Mouse (Mus musculus): ENCODE data around the gene Hmces. TPM values are rescaled to one million over a fixed set of nuclear protein-coding genes. Genes with fewer than 3 reads are reported as not detected.
A peak's percentile ranks its signal among the peaks of the same experiment; 100 is the strongest.
"Not testable (repeated sequence)": the region's sequence is repeated elsewhere in the genome, so short reads cannot be mapped to it uniquely, and the experiment has no call there.

Hmces gene
- polyA plus RNA-seq, 1 experiment from 2014 or later, result 40.3 TPM

DNA sequence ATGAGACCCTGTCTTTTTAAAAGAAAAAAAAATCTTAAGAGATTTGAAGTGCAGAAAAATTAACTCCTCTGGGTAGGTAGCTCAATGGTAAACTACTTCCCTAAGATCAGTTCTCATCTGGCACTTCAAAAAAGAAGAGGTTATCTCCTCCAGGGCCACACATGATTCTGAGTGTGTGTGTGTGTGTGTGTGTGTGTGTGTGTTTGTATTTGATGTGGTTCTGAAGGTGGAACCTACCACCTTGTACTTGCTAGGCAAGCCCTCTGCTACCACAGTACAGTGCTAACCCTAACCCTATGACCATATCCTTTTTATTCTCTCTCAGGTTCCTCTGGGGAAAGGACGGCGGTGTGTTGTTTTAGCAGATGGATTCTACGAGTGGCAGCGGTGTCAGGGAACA is 7.5 kb downstream of the Hmces start:
- 96% methylated on average over 4 of the region's 4 CpGs for WGBS
- Histone ChIP-seq H3K4me3 (replicated peaks) (no peak overlapping the region), H3K36me3 (peaks cover 81% of the 10 kb centered on the region), H3K9ac (replicated peaks) (no peak overlapping the region), H3K4me2 (replicated peaks) (no peak overlapping the region), H3K4me1 (replicated peaks) (no peaks in the 10 kb centered on the region; the same call in 1 of the 2 replicates), H3K9me3 (no peaks in the 10 kb centered on the region), H3K27ac (no peak overlapping the region), H3K27me3 (no peaks in the 10 kb centered on the region)
- ATAC-seq, result no peak

DNA sequence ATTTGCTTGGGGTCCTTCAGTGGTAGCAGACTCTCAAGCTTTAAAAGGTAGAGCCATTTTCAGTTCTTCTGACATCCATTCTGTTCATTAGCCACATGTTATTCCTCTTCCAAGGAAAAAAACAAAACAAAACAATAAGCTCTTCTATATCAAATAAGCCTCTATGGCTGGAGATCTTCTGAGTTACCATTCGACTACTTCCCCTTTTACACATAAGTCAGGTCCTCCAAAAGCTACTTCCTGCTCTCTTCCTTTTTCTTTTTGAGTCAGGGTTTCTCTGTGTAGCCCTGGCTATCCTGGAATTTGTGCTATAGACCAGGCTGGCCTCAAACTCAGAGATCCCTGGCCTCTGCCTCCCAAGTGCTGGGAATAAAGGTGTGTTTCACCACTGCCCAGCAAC is 9.9 kb downstream of the Hmces start:
- no peak for ATAC-seq
- Histone ChIP-seq H3K9me3 (no peaks in the 10 kb centered on the region), H3K4me2 (replicated peaks) (no peak overlapping the region), H3K9ac (replicated peaks) (no peak overlapping the region), H3K4me3 (replicated peaks) (no peak overlapping the region), H3K4me1 (replicated peaks) (no peaks in the 10 kb centered on the region), H3K27me3 (no peaks in the 10 kb centered on the region), H3K36me3 (peaks cover 70% of the 10 kb centered on the region), H3K27ac (no peak overlapping the region)
- 88% methylated on average over 1 of the region's 1 CpGs for WGBS

GRCm38 (mm10) chr6:87935037-87935436 is 21.3 kb downstream of the Hmces start:
- no peak for ATAC-seq
- peaks cover 6% of the 10 kb centered on the region for H3K4me1 ChIP-seq (replicated peaks)
- peaks cover 58% of the 10 kb centered on the region for H3K36me3 ChIP-seq
- H3K27ac ChIP-seq, result no peak overlapping the region
- no peaks in the 10 kb centered on the region for H3K9me3 ChIP-seq
- WGBS, result 89% methylated on average over 5 of the region's 5 CpGs
- H3K27me3 ChIP-seq, result no peaks in the 10 kb centered on the region
- H3K4me2 ChIP-seq (replicated peaks), result no peak overlapping the region
- H3K4me3 ChIP-seq (replicated peaks), result no peak overlapping the region
- H3K9ac ChIP-seq (replicated peaks), result no peak overlapping the region

- Histone ChIP-seq H3K36me3 (peaks cover 44% of the 10 kb centered on the region), H3K9me3 (no peaks in the 10 kb centered on the region), H3K4me2 (replicated peaks) (peak overlapping the region; percentile 29; the same call in 1 of the 2 replicates), H3K27me3 (no peaks in the 10 kb centered on the region), H3K4me3 (replicated peaks) (no peak overlapping the region), H3K27ac (peak overlapping the region; percentile 58; the same call in 1 of the 2 replicates), H3K9ac (replicated peaks) (0 out of 2 replicates have a peak overlapping the region, but pooled peaks have one; percentile 33), H3K4me1 (replicated peaks) (peaks cover 6% of the 10 kb centered on the region)
- 31% methylated on average over 19 of the region's 19 CpGs for WGBS
- peak; percentile 98 for ATAC-seq
Observed at GRCm38 (mm10) chr6:87937178-87937788, 23.5 kb downstream of the Hmces start.

GRCm38 (mm10) chr6:87938941-87939340 is 25.2 kb downstream of the Hmces start:
- no peak for ATAC-seq
- no peak overlapping the region for H3K4me3 ChIP-seq (replicated peaks)
- peaks cover 30% of the 10 kb centered on the region for H3K36me3 ChIP-seq
- WGBS, result 89% methylated on average over 3 of the region's 3 CpGs
- H3K9ac ChIP-seq (replicated peaks), result no peak overlapping the region
- no peak overlapping the region for H3K27ac ChIP-seq
- H3K4me1 ChIP-seq (replicated peaks), result peaks cover 6% of the 10 kb centered on the region
- no peaks in the 10 kb centered on the region for H3K9me3 ChIP-seq
- H3K4me2 ChIP-seq (replicated peaks), result no peak overlapping the region
- H3K27me3 ChIP-seq, result no peaks in the 10 kb centered on the region

- ATAC-seq, result no peak
- Histone ChIP-seq H3K4me3 (replicated peaks) (no peak overlapping the region), H3K4me1 (replicated peaks) (peaks cover 5% of the 10 kb centered on the region), H3K9ac (replicated peaks) (no peak overlapping the region), H3K27me3 (no peaks in the 10 kb centered on the region), H3K27ac (no peak overlapping the region), H3K36me3 (0 out of 2 replicates have a peak, but pooled peaks cover 4% of the 10 kb centered on the region), H3K4me2 (replicated peaks) (no peak overlapping the region), H3K9me3 (0 out of 2 replicates have a peak, but pooled peaks cover 2% of the 10 kb centered on the region)
- WGBS, result 86% methylated on average over 7 of the region's 7 CpGs
Observed at GRCm38 (mm10) chr6:87942179-87942578, 28.4 kb downstream of the Hmces start.

- not testable (repeated sequence) for H3K4me1 ChIP-seq (replicated peaks); ATAC-seq; H3K27me3 ChIP-seq; H3K36me3 ChIP-seq; H3K27ac ChIP-seq; H3K4me2 ChIP-seq (replicated peaks); H3K4me3 ChIP-seq (replicated peaks); H3K9ac ChIP-seq (replicated peaks)
- WGBS, result 66% methylated on average over 4 of the region's 4 CpGs
- peaks cover 16% of the 10 kb centered on the region for H3K9me3 ChIP-seq
Observed at GRCm38 (mm10) chr6:87962457-87962856, 48.7 kb downstream of the Hmces start.

DNA sequence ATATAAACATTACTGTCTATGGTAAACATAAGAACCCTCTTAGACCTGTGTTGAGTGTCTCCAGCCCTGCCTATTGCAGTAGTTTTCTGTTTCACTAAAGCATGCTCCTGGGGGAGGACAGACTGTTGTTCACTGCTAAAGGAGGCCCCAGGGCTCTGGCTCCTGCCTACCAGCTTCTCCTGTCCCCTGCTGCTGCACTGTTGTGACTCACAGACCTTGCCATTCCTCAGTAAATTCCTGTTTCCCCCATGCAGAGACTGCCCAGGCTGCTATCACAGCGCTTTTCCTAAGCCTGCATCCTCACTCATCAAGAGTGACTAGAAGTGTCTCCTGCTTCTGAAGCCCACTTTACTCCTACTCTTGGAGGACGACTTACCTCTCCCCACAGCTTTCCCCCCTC is 56.3 kb downstream of the Hmces start:
- Histone ChIP-seq H3K4me3 (replicated peaks) (no peak overlapping the region), H3K27me3 (no peaks in the 10 kb centered on the region), H3K4me1 (replicated peaks) (no peaks in the 10 kb centered on the region), H3K9me3 (no peaks in the 10 kb centered on the region), H3K27ac (no peak overlapping the region), H3K36me3 (no peaks in the 10 kb centered on the region), H3K9ac (replicated peaks) (no peak overlapping the region), H3K4me2 (replicated peaks) (no peak overlapping the region)
- WGBS, result 17% methylated on average over 2 of the region's 2 CpGs
- ATAC-seq, result no peak

DNA sequence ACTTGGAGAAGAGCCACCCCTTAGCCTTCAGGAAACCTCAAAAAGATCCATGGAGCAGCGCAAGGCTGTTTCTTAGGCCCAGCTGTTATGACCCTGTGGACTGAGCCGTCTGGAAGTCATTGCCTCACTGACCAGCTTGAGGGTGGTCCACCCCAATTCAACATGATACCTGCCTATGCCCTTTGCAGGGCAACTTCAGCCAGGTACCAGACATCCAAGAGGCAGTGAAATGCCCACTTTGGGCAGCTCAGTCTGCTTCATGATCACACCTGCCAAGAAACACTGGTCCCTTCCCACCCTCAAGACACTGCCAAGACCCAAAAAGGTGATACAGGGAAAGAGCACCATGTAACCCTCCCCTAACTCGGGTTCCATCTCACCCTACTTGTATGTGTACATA is 66.0 kb downstream of the Hmces start:
- Histone ChIP-seq H3K36me3 (peaks cover 15% of the 10 kb centered on the region), H3K9ac (replicated peaks) (peak overlapping the region; percentile 98), H3K27me3 (no peaks in the 10 kb centered on the region), H3K27ac (peak overlapping the region; percentile 95), H3K9me3 (no peaks in the 10 kb centered on the region), H3K4me1 (replicated peaks) (peaks cover 22% of the 10 kb centered on the region), H3K4me2 (replicated peaks) (peak overlapping the region; percentile 76), H3K4me3 (replicated peaks) (peak overlapping the region; percentile 97)
- 62% methylated on average over 3 of the region's 3 CpGs for WGBS
- ATAC-seq, result peak; percentile 3; the same call in 1 of the 2 replicates

DNA sequence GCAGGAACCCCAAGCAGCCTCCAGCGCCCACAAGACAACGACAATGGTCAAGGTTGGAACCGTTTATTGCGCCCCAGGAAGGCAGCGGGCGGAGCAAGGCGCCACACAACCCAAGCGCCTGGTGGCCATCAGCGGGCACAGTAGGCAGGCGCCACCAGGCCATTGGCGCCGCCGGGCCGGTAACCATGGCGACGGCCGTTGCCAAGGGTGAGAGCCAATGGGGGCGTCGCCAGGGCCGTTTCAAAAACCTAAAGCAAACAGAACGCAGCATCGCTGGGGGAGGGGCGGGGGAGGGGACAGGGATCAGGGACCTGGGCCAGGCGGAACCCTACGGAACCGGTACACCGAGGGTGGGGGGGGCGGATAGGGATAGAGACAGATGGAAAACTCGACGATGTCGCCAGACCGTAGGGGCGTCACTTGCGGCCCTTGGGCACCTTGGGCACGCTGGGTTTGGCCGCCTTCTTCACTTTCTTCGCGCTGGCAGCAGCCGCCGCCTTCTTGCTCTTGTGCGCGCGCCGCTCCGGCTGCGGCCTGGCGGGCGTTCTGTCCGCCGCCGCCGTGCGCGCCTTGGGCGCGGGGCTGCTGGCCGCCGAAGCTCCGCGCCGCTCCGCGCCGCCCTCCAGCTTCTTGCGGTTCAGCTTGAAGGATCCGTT is 66.8 kb downstream of the Hmces start:
- H3K4me3 ChIP-seq (replicated peaks), result peak overlapping the region; percentile 97
- peaks cover 22% of the 10 kb centered on the region for H3K36me3 ChIP-seq
- no peaks in the 10 kb centered on the region for H3K27me3 ChIP-seq
- peak overlapping the region; percentile 76 for H3K4me2 ChIP-seq (replicated peaks)
- peaks cover 22% of the 10 kb centered on the region for H3K4me1 ChIP-seq (replicated peaks)
- 0% methylated on average over 47 of the region's 66 CpGs for WGBS
- peak; percentile 92 for ATAC-seq
- no peaks in the 10 kb centered on the region for H3K9me3 ChIP-seq
- peak overlapping the region; percentile 98 for H3K9ac ChIP-seq (replicated peaks)
- H3K27ac ChIP-seq, result peak overlapping the region; percentile 95

GRCm38 (mm10) chr6:87981030-87981485 is 67.3 kb downstream of the Hmces start:
- ATAC-seq, result peak; percentile 46
- H3K27ac ChIP-seq, result peak overlapping the region; percentile 95
- peaks cover 24% of the 10 kb centered on the region for H3K36me3 ChIP-seq
- peak overlapping the region; percentile 76 for H3K4me2 ChIP-seq (replicated peaks)
- no peaks in the 10 kb centered on the region for H3K9me3 ChIP-seq
- peak overlapping the region; percentile 97 for H3K4me3 ChIP-seq (replicated peaks)
- H3K9ac ChIP-seq (replicated peaks), result peak overlapping the region; percentile 98
- no peaks in the 10 kb centered on the region for H3K27me3 ChIP-seq
- whole genome bisulfite sequencing, result 0% methylated on average over 25 of the region's 56 CpGs
- H3K4me1 ChIP-seq (replicated peaks), result peaks cover 22% of the 10 kb centered on the region

DNA sequence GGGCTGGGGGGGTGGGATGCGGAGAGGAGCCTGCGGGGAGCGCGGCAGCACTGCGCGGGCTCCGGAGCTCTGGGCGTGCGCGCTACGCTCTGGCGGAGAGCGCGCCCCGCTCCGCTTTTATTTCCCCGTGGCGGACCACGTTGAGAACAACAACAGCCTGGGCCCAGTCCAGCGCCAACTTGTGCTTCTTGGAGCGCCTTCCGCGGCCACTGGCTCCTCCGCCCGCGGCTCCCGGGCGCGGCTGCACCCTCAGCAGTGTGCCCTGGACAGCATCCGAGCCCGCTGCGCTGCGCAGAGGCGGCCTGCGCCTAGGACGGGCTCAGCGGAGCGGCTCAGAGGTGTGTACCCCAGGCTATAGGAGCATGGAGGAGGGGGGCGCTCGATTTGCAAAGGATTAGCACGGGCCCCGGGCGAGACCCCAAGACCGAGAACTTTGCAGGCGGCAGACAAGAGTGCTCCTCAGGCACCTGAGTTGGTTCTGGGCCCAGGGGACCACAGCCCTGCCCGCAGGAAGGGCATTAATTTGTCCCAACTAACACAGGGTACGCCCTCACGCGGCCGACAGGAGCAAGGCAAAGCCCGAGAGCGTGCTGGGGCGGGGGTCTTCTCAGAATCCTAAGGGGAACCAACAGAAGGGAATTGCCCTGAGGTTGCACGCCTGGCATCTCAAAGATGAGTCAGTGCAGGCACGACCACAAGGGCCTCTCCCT is 68.0 kb downstream of the Hmces start, which contains the start of gene H1fx:
TSS of gene H1fx (minus strand) at position 91 of the 710 bp plus-strand sequence.
- Histone ChIP-seq H3K9me3 (no peaks in the 10 kb centered on the region), H3K9ac (replicated peaks) (peak within 1 kb of the TSS; percentile 98), H3K4me1 (replicated peaks) (peaks cover 22% of the 10 kb centered on the region), H3K27ac (peak within 1 kb of the TSS; percentile 95), H3K4me3 (replicated peaks) (peak within 1 kb of the TSS; percentile 97), H3K36me3 (peaks cover 30% of the 10 kb centered on the region), H3K27me3 (no peaks in the 10 kb centered on the region), H3K4me2 (replicated peaks) (peak within 1 kb of the TSS; percentile 76)
- WGBS, result under 1% methylated on average over 47 of the region's 55 CpGs
- ATAC-seq, result peak; percentile 86
